In the genomic region with DNA sequence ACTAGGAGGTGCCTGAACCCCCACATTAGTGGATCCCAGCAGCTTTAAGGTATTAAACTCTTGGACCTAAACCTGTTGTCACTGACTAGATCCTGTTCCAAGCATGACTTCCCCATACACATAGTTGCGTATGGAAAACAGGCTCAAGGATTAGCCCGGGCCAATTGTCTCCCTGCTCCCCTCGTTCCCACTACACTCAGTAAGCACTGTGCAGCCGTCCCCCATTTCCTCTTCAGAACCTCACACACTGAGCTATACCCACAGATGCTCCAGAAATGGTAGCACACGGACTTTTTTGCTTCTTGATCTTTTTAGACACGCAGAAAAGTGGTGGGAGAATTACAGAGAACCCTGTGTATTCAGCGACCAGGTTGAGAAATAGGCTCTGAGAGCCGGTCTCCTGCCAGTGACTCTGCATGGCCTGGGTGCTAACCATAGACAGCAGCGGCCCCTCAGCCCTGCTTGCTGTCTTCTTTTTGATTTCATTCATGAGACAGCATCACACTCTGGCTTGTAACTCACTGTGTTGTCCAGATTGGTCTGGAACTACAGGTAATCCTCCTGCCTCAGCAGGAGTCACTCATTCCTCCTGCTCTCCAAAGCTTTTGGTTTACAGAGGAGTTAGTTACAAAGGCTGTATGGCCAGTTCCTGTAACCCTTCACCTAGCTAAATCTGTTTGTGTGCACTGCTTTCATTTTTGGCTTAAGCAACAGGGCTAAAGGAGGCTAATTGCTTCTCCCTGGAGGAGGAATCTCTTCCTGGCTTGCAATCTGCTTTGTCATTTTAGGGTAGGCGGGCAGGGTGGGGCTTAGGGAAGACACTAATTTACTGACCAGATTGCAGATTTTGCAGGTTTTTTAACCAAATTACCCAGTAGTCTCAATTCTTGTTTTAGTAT, we compare ENCODE assay signal across 7 mouse cellular contexts. TPM values are rescaled to one million over a fixed set of nuclear protein-coding genes. Genes with fewer than 3 reads are reported as not detected.
DNase-seq lines count a peak whose midpoint lies in the region; ATAC-seq and TF ChIP-seq lines count a peak whose summit lies in the region.

No protein-coding gene starts in this region.

- H3K27me3 ChIP-seq in liver, postnatal 0 days (ENCODE audit: insufficient read depth, low read length): no peaks in the 10 kb centered on the region

- H3K4me2 ChIP-seq in liver, postnatal 0 days (ENCODE audit: low read depth, low read length): peak overlapping the region; percentile 94

- peaks cover 33% of the 10 kb centered on the region for H3K4me1 ChIP-seq in bone marrow macrophage, adult 2 months (ENCODE audit: control insufficient read depth, insufficient read depth, low read length)
- peaks cover 80% of the 10 kb centered on the region for H3K4me1 ChIP-seq in liver, postnatal 0 days (ENCODE audit: insufficient read depth)

- H3K36me3 ChIP-seq in liver, postnatal 0 days (replicated peaks; ENCODE audit: insufficient read depth, low read length): no peaks in the 10 kb centered on the region

- no peak for TF ChIP-seq POLR2A in bone marrow macrophage, adult 2 months (IDR thresholded peaks at IDR 0.05; ENCODE audit: borderline replicate concordance, low read depth, low read length)

- no peak for TF ChIP-seq EP300 in liver, postnatal 0 days (IDR thresholded peaks at IDR 0.05; ENCODE audit: low read depth)

- no peak for TF ChIP-seq CTCF in bone marrow macrophage, adult 2 months (IDR thresholded peaks at IDR 0.05; ENCODE audit: low read depth, low read length)
- no peak for TF ChIP-seq CTCF in liver, postnatal 0 days (IDR thresholded peaks at IDR 0.05; ENCODE audit: low read depth)

- peak; percentile 24 for DNase-seq in kidney, adult 11 months
- no peak for DNase-seq in kidney, adult 8-10 months
- DNase-seq in MN1 (ENCODE audit: low spot score): peak; percentile 77
- DNase-seq in liver, postnatal 0 days: no peak
- no peak for DNase-seq in ovary, adult 18-20 months (ENCODE audit: low spot score)
- no peak for DNase-seq in yolk sac, embryonic 10.5 days (ENCODE audit: low spot score)

- peak overlapping the region; percentile 96 for H3K4me3 ChIP-seq in bone marrow macrophage, adult 2 months (ENCODE audit: insufficient read depth, low read length)
- no peak overlapping the region for H3K4me3 ChIP-seq in liver, postnatal 0 days (ENCODE audit: low read depth, low read length)

- 43% methylated on average over 10 of the region's 10 CpGs for WGBS in liver, postnatal 0 days (ENCODE audit: insufficient replicate concordance)

- H3K9ac ChIP-seq in liver, postnatal 0 days (replicated peaks): no peak overlapping the region; the same call in 1 of the 2 replicates

- no peaks in the 10 kb centered on the region for H3K9me3 ChIP-seq in liver, postnatal 0 days (ENCODE audit: low read length)

- peak; percentile 58 for ATAC-seq in liver, postnatal 0 days

- peak overlapping the region; percentile 98 for H3K27ac ChIP-seq in bone marrow macrophage, adult 2 months (ENCODE audit: insufficient read depth, low read depth, low read length)
- peak overlapping the region; percentile 93 for H3K27ac ChIP-seq in liver, postnatal 0 days (ENCODE audit: low read depth)

RNA-seq across cellular contexts. Expression of a gene that starts 4.9 kb away (rescaled TPM):
- 4,392 and 4,568 TPM in 2 replicates for polyA plus RNA-seq in bone marrow macrophage, adult 2 months (2012; ENCODE audit: insufficient read depth, insufficient read length, missing spikeins)
- polyA plus RNA-seq in liver, postnatal 0 days (2015; fragmentation: Nextera tagmentation; extraction: Ambion mirVana): 105 and 110 TPM in 2 replicates

Comparison
In these comparisons a context has a peak if more than half of its experiments do, and no peak if none do; other contexts are left out.
1. DNase-seq: peak in kidney, adult 11 months (single experiment) and MN1 (single experiment); none in kidney, adult 8-10 months (0 of 2), liver, postnatal 0 days (single experiment), ovary, adult 18-20 months (single experiment) and yolk sac, embryonic 10.5 days (single experiment).
2. RNA of a gene that starts 4.9 kb away (polyA plus RNA-seq): 4,392 to 4,568 TPM in bone marrow macrophage, adult 2 months; 105 to 110 TPM in liver, postnatal 0 days; every median in the first group is over 10 times any median in the second.